Mouse (Mus musculus) left cerebral cortex, postnatal 4 days (tissue): Measurements from ENCODE around the gene Plcd3. TPM values are rescaled to one million over a fixed set of nuclear protein-coding genes. Genes with fewer than 3 reads are reported as not detected.

Experiments
- DNase-seq: peaks from one replicate; pipeline ENCODE4 v3.0.0-alpha.2; 2022
- intact Hi-C: fragments of 180-260 bp; cut with DNase I; formaldehyde crosslinking; loops from one replicate; pipeline ENCODE4 v1.15.1; 2025
- total RNA-seq, 2 experiments: library from RNA; stranded (reverse); gene quantifications; 2 replicates each; pipeline ENCODE4 v1.2.3; 2021

Gene Plcd3
- total RNA-seq, 2 experiments from 2014 or later, result 11.1 to 13.8 TPM

GRCm38 (mm10) chr11:103118866-103119265 lies 17.4 kb upstream of the Plcd3 start:
- intact Hi-C loops, result loop anchor here (5.0 kb wide), 1 partner anchor 38 kb away; no protein-coding TSS in a partner anchor
- no peak for DNase-seq

- DNase-seq, result peak; percentile 46
- intact Hi-C loops, result loop anchor here (5.0 kb wide), 1 partner anchor 40 kb away; no protein-coding TSS in a partner anchor
Observed at GRCm38 (mm10) chr11:103117591-103118009, 16.1 kb upstream of the Plcd3 start.

GRCm38 (mm10) chr11:103116959-103117590 lies 15.6 kb upstream of the Plcd3 start:
- intact Hi-C loops, result loop anchor here (5.0 kb wide), 1 partner anchor 40 kb away; no protein-coding TSS in a partner anchor
- DNase-seq, result peak; percentile 82

- intact Hi-C loops, result loop anchor here (5.0 kb wide), 1 partner anchor 41 kb away; no protein-coding TSS in a partner anchor
- DNase-seq, result peak; percentile 100
Observed at GRCm38 (mm10) chr11:103116008-103116818, 14.8 kb upstream of the Plcd3 start, which contains the start of gene Hexim1. TSS of gene Hexim1 (plus strand) at chr11:103116231.

GRCm38 (mm10) chr11:103115163-103116007 lies 13.9 kb upstream of the Plcd3 start:
- intact Hi-C loops, result loop anchor here (5.0 kb wide), 1 partner anchor 42 kb away; no protein-coding TSS in a partner anchor
- DNase-seq, result peak; percentile 83

GRCm38 (mm10) chr11:103114270-103114943 lies 12.9 kb upstream of the Plcd3 start:
- intact Hi-C loops, result no loop called here
- DNase-seq, result no peak

GRCm38 (mm10) chr11:103113771-103114170 lies 12.3 kb upstream of the Plcd3 start:
- no peak for DNase-seq

GRCm38 (mm10) chr11:103113005-103113404 lies 11.5 kb upstream of the Plcd3 start:
- intact Hi-C loops, result no loop called here
- DNase-seq, result no peak

More at GRCm38 (mm10) chr11:103113771-103114170, 12.3 kb upstream of the Plcd3 start:
- intact Hi-C loops, result no loop called here

GRCm38 (mm10) chr11:103112552-103112912 lies 11.1 kb upstream of the Plcd3 start:
- no peak for DNase-seq
- intact Hi-C loops, result no loop called here

GRCm38 (mm10) chr11:103111881-103112551 lies 10.6 kb upstream of the Plcd3 start:
- peak; percentile 41 for DNase-seq
- intact Hi-C loops, result no loop called here

- intact Hi-C loops, result no loop called here
- DNase-seq, result no peak
Observed at GRCm38 (mm10) chr11:103111301-103111700, 9.8 kb upstream of the Plcd3 start.

GRCm38 (mm10) chr11:103106386-103106785 lies 4.9 kb upstream of the Plcd3 start:
- no peak for DNase-seq
- intact Hi-C loops, result no loop called here

GRCm38 (mm10) chr11:103105810-103106209 lies 4.4 kb upstream of the Plcd3 start:
- intact Hi-C loops, result no loop called here

GRCm38 (mm10) chr11:103105180-103105725 lies 3.8 kb upstream of the Plcd3 start:
- no peak for DNase-seq
- intact Hi-C loops, result no loop called here

More at GRCm38 (mm10) chr11:103105810-103106209, 4.4 kb upstream of the Plcd3 start:
- DNase-seq, result no peak

GRCm38 (mm10) chr11:103104469-103104868 lies 3.0 kb upstream of the Plcd3 start:
- intact Hi-C loops, result no loop called here
- no peak for DNase-seq

- DNase-seq, result no peak
- intact Hi-C loops, result no loop called here
Observed at GRCm38 (mm10) chr11:103103621-103104020, 2.2 kb upstream of the Plcd3 start.

- intact Hi-C loops, result no loop called here
- DNase-seq, result peak; percentile 96
Observed at GRCm38 (mm10) chr11:103102725-103103349, 1.4 kb upstream of the Plcd3 start.

- intact Hi-C loops, result no loop called here
Observed at GRCm38 (mm10) chr11:103101866-103102501, 526 bp upstream of the Plcd3 start.

More at GRCm38 (mm10) chr11:103101866-103102501, 526 bp upstream of the Plcd3 start:
- DNase-seq, result peak; percentile 53
